Mouse (Mus musculus): Measurements from ENCODE around the gene Tubb2a.

Tubb2a gene

GRCm38 (mm10) chr13:34077492-34078271 is at the start of gene Tubb2a:
Tubb2a (minus strand) TSS chr13:34078007.
- CTCF ChIA-PET = interaction anchor here (1.1 kb wide), 1 partner anchor 23 kb away, joined by 4 read pairs; no protein-coding TSS in a partner anchor

- CTCF ChIA-PET = no interaction called here
Observed at GRCm38 (mm10) chr13:34125711-34126110, 47.9 kb upstream of the Tubb2a start.

- CTCF ChIA-PET = no interaction called here
Observed at GRCm38 (mm10) chr13:34120536-34120935, 42.7 kb upstream of the Tubb2a start.

- CTCF ChIA-PET = no interaction called here
Observed at GRCm38 (mm10) chr13:34119406-34119805, 41.6 kb upstream of the Tubb2a start.

GRCm38 (mm10) chr13:34118816-34119215 is 41.0 kb upstream of the Tubb2a start:
- CTCF ChIA-PET = no interaction called here

GRCm38 (mm10) chr13:34116508-34116907 is 38.7 kb upstream of the Tubb2a start:
- CTCF ChIA-PET = no interaction called here

GRCm38 (mm10) chr13:34114654-34115053 is 36.8 kb upstream of the Tubb2a start:
- CTCF ChIA-PET = no interaction called here

GRCm38 (mm10) chr13:34113086-34113485 is 35.3 kb upstream of the Tubb2a start:
- CTCF ChIA-PET = no interaction called here

GRCm38 (mm10) chr13:34112369-34113081 is 34.7 kb upstream of the Tubb2a start:
- CTCF ChIA-PET = no interaction called here

GRCm38 (mm10) chr13:34111878-34112277 is 34.1 kb upstream of the Tubb2a start:
- CTCF ChIA-PET = no interaction called here

- CTCF ChIA-PET = no interaction called here
Observed at GRCm38 (mm10) chr13:34111019-34111418, 33.2 kb upstream of the Tubb2a start.

- CTCF ChIA-PET = no interaction called here
Observed at GRCm38 (mm10) chr13:34109677-34110058, 31.9 kb upstream of the Tubb2a start.

- CTCF ChIA-PET = no interaction called here
Observed at GRCm38 (mm10) chr13:34109035-34109676, 31.3 kb upstream of the Tubb2a start.

GRCm38 (mm10) chr13:34106999-34107398 is 29.2 kb upstream of the Tubb2a start:
- CTCF ChIA-PET = no interaction called here

GRCm38 (mm10) chr13:34106256-34106655 is 28.4 kb upstream of the Tubb2a start:
- CTCF ChIA-PET = interaction anchor here (0.7 kb wide), 1 partner anchor 57 kb away, joined by 3 read pairs; no protein-coding TSS in a partner anchor

GRCm38 (mm10) chr13:34105364-34105763 is 27.6 kb upstream of the Tubb2a start:
- CTCF ChIA-PET = no interaction called here

- CTCF ChIA-PET = no interaction called here
Observed at GRCm38 (mm10) chr13:34101908-34102307, 24.1 kb upstream of the Tubb2a start.

- CTCF ChIA-PET = no interaction called here
Observed at GRCm38 (mm10) chr13:34101247-34101646, 23.4 kb upstream of the Tubb2a start.

GRCm38 (mm10) chr13:34100733-34101132 is 22.9 kb upstream of the Tubb2a start:
- CTCF ChIA-PET = no interaction called here

GRCm38 (mm10) chr13:34097086-34097485 is 19.3 kb upstream of the Tubb2a start:
- CTCF ChIA-PET = no interaction called here

GRCm38 (mm10) chr13:34096455-34096854 is 18.6 kb upstream of the Tubb2a start:
- CTCF ChIA-PET = no interaction called here

GRCm38 (mm10) chr13:34095542-34096435 is 18.0 kb upstream of the Tubb2a start:
- CTCF ChIA-PET = no interaction called here

Measured in spleen, embryonic (tissue).